Mouse (Mus musculus): ENCODE data around the gene 1700018B08Rik.

DNA sequence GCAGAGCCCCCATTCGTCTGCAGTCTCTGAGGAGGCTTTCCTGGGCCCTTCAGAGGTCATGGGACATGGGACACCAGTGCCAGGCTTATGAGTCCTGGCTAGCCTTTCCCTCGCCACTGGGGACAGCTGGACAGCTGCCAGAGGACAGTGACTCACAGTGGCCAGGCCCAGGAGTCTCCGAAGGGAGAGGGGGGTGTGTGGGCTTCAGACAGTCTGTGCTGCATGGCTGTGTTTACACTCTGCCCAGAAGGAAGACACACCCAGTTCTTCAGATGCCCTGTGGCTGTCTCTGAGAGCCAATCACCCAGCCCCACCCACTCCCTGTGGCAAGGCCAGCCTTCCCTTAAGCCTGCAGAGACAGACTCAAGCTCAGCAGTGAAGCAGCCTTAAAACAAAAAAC, 29.2 kb upstream of the 1700018B08Rik start:
- TF ChIP-seq POLR2A (IDR thresholded peaks at IDR 0.05; ENCODE audit: borderline replicate concordance, control insufficient read depth, low read depth, low read length) (no peak), CTCF (IDR thresholded peaks at IDR 0.05; ENCODE audit: control insufficient read depth, insufficient read depth, low read length) (no peak)
